Mouse (Mus musculus) embryo, embryonic 10 days (tissue): ENCODE data around the gene F2rl3.

Source experiments
- DNase-seq: peaks from one replicate; pipeline ENCODE4 v3.0.0-alpha.2; 2015; ENCODE audit warnings: low spot score

F2rl3 gene

GRCm38 (mm10) chr8:72761322-72762051 lies at the start of gene F2rl3:
F2rl3 (plus strand) TSS chr8:72761880.
- DNase-seq: no peak

GRCm38 (mm10) chr8:72712569-72712968 lies 49.1 kb upstream of the F2rl3 start:
- DNase-seq: peak; percentile 20

GRCm38 (mm10) chr8:72716594-72716993 lies 45.1 kb upstream of the F2rl3 start:
- DNase-seq: no peak

GRCm38 (mm10) chr8:72720541-72720940 lies 41.1 kb upstream of the F2rl3 start:
- DNase-seq: no peak

- peak; percentile 91 for DNase-seq
These were observed 38.7 kb upstream of the F2rl3 start, which contains the start of gene Sin3b for GRCm38 (mm10) chr8:72722769-72723650. Sin3b (plus strand) TSS chr8:72723285.

- DNase-seq: peak; percentile 23
These were observed 38.1 kb upstream of the F2rl3 start for GRCm38 (mm10) chr8:72723651-72724001.

GRCm38 (mm10) chr8:72728636-72729035 lies 33.0 kb upstream of the F2rl3 start:
- DNase-seq: no peak

GRCm38 (mm10) chr8:72735001-72735400 lies 26.7 kb upstream of the F2rl3 start:
- no peak for DNase-seq

GRCm38 (mm10) chr8:72736868-72737267 lies 24.8 kb upstream of the F2rl3 start:
- DNase-seq: no peak

GRCm38 (mm10) chr8:72746061-72746460 lies 15.6 kb upstream of the F2rl3 start:
- DNase-seq: peak; percentile 62

GRCm38 (mm10) chr8:72749846-72750245 lies 11.8 kb upstream of the F2rl3 start:
- no peak for DNase-seq

- DNase-seq: no peak
These were observed 11.4 kb upstream of the F2rl3 start for GRCm38 (mm10) chr8:72750266-72750665.

- DNase-seq: no peak
These were observed 10.6 kb upstream of the F2rl3 start for GRCm38 (mm10) chr8:72751126-72751525.

GRCm38 (mm10) chr8:72752289-72752688 lies 9.4 kb upstream of the F2rl3 start:
- DNase-seq: no peak

GRCm38 (mm10) chr8:72753165-72753564 lies 8.5 kb upstream of the F2rl3 start:
- DNase-seq: no peak

- no peak for DNase-seq
These were observed 7.9 kb upstream of the F2rl3 start for GRCm38 (mm10) chr8:72753781-72754180.

- DNase-seq: no peak
These were observed 5.6 kb upstream of the F2rl3 start for GRCm38 (mm10) chr8:72756031-72756430.

- no peak for DNase-seq
These were observed 4.8 kb upstream of the F2rl3 start for GRCm38 (mm10) chr8:72756771-72757390.

- DNase-seq: no peak
These were observed 4.1 kb upstream of the F2rl3 start for GRCm38 (mm10) chr8:72757426-72758195.

- DNase-seq: no peak
These were observed 3.4 kb upstream of the F2rl3 start for GRCm38 (mm10) chr8:72758310-72758709.

GRCm38 (mm10) chr8:72760216-72760615 lies 1.5 kb upstream of the F2rl3 start:
- DNase-seq: no peak

GRCm38 (mm10) chr8:72762306-72762705 lies 626 bp downstream of the F2rl3 start:
- no peak for DNase-seq
